Mouse (Mus musculus): Measurements from ENCODE around the gene Gm20388. TPM values are rescaled to one million over a fixed set of nuclear protein-coding genes. Genes with fewer than 3 reads are reported as not detected.

The Gm20388 gene
- polyA plus RNA-seq, 1 experiment, result not detected

- TF ChIP-seq CTCF (IDR thresholded peaks at IDR 0.05; ENCODE audit: insufficient read depth, low read depth, low read length), result no peak
- no peak for TF ChIP-seq POLR2A (IDR thresholded peaks at IDR 0.05; ENCODE audit: insufficient read depth, low read depth, low read length)
- Histone ChIP-seq H3K4me3 (ENCODE audit: insufficient read depth, low read depth, low read length) (no peak overlapping the region), H3K4me1 (ENCODE audit: control insufficient read depth, insufficient read depth, low read length) (peaks cover 25% of the 10 kb centered on the region), H3K27ac (ENCODE audit: insufficient read depth, low read depth, low read length) (no peak overlapping the region; the same call in 1 of the 2 replicates)
- 52% methylated on average over 15 of the region's 15 CpGs for WGBS
These were observed 77.4 kb downstream of the Gm20388 start for GRCm38 (mm10) chr8:119988087-119988486.

GRCm38 (mm10) chr8:119992249-119992648 lies 81.6 kb downstream of the Gm20388 start, which contains the start of gene Crispld2:
Crispld2 (plus strand) TSS chr8:119992438.
- WGBS, result 2% methylated on average over 25 of the region's 25 CpGs
- TF ChIP-seq POLR2A (IDR thresholded peaks at IDR 0.05; ENCODE audit: insufficient read depth, low read depth, low read length), result 0 out of 2 replicates have a peak, but pooled peaks have one; percentile 29
- peak; percentile 4; the same call in 1 of the 2 replicates for TF ChIP-seq CTCF (IDR thresholded peaks at IDR 0.05; ENCODE audit: insufficient read depth, low read depth, low read length)
- Histone ChIP-seq H3K4me1 (ENCODE audit: control insufficient read depth, insufficient read depth, low read length) (peaks cover 19% of the 10 kb centered on the region), H3K27ac (ENCODE audit: insufficient read depth, low read depth, low read length) (no peak within 1 kb of the TSS), H3K4me3 (ENCODE audit: insufficient read depth, low read depth, low read length) (peak within 1 kb of the TSS; percentile 36)

GRCm38 (mm10) chr8:119994114-119994513 lies 83.5 kb downstream of the Gm20388 start:
- H3K4me1 ChIP-seq (ENCODE audit: control insufficient read depth, insufficient read depth, low read length), result peaks cover 12% of the 10 kb centered on the region
- no peak overlapping the region for H3K4me3 ChIP-seq (ENCODE audit: insufficient read depth, low read depth, low read length)
- 82% methylated on average over 7 of the region's 7 CpGs for WGBS
- TF ChIP-seq POLR2A (IDR thresholded peaks at IDR 0.05; ENCODE audit: insufficient read depth, low read depth, low read length), result no peak
- no peak for TF ChIP-seq CTCF (IDR thresholded peaks at IDR 0.05; ENCODE audit: insufficient read depth, low read depth, low read length)
- no peak overlapping the region for H3K27ac ChIP-seq (ENCODE audit: insufficient read depth, low read depth, low read length)

- WGBS, result 78% methylated on average over 6 of the region's 6 CpGs
- Histone ChIP-seq H3K4me3 (ENCODE audit: insufficient read depth, low read depth, low read length) (no peak overlapping the region), H3K27ac (ENCODE audit: insufficient read depth, low read depth, low read length) (no peak overlapping the region), H3K4me1 (ENCODE audit: control insufficient read depth, insufficient read depth, low read length) (peaks cover 12% of the 10 kb centered on the region)
- TF ChIP-seq CTCF (IDR thresholded peaks at IDR 0.05; ENCODE audit: insufficient read depth, low read depth, low read length) (no peak), POLR2A (IDR thresholded peaks at IDR 0.05; ENCODE audit: insufficient read depth, low read depth, low read length) (no peak)
These were observed 83.9 kb downstream of the Gm20388 start for GRCm38 (mm10) chr8:119994556-119994955.

- no peak overlapping the region for H3K27ac ChIP-seq (ENCODE audit: insufficient read depth, low read depth, low read length)
- no peak for TF ChIP-seq CTCF (IDR thresholded peaks at IDR 0.05; ENCODE audit: insufficient read depth, low read depth, low read length)
- TF ChIP-seq POLR2A (IDR thresholded peaks at IDR 0.05; ENCODE audit: insufficient read depth, low read depth, low read length), result no peak
- no peak overlapping the region for H3K4me3 ChIP-seq (ENCODE audit: insufficient read depth, low read depth, low read length)
- H3K4me1 ChIP-seq (ENCODE audit: control insufficient read depth, insufficient read depth, low read length), result peaks cover 9% of the 10 kb centered on the region
- WGBS, result 93% methylated on average over 4 of the region's 4 CpGs
These were observed 86.6 kb downstream of the Gm20388 start for GRCm38 (mm10) chr8:119997266-119997665.

GRCm38 (mm10) chr8:120000461-120000860 lies 89.8 kb downstream of the Gm20388 start:
- peaks cover 9% of the 10 kb centered on the region for H3K4me1 ChIP-seq (ENCODE audit: control insufficient read depth, insufficient read depth, low read length)
- H3K27ac ChIP-seq (ENCODE audit: insufficient read depth, low read depth, low read length), result no peak overlapping the region
- H3K4me3 ChIP-seq (ENCODE audit: insufficient read depth, low read depth, low read length), result no peak overlapping the region
- TF ChIP-seq CTCF (IDR thresholded peaks at IDR 0.05; ENCODE audit: insufficient read depth, low read depth, low read length), result no peak
- no peak for TF ChIP-seq POLR2A (IDR thresholded peaks at IDR 0.05; ENCODE audit: insufficient read depth, low read depth, low read length)
- 70% methylated on average over 8 of the region's 8 CpGs for whole genome bisulfite sequencing

GRCm38 (mm10) chr8:120001712-120002111 lies 91.1 kb downstream of the Gm20388 start:
- no peak overlapping the region for H3K27ac ChIP-seq (ENCODE audit: insufficient read depth, low read depth, low read length)
- H3K4me1 ChIP-seq (ENCODE audit: control insufficient read depth, insufficient read depth, low read length), result peaks cover 13% of the 10 kb centered on the region
- 75% methylated on average over 7 of the region's 7 CpGs for WGBS
- no peak overlapping the region for H3K4me3 ChIP-seq (ENCODE audit: insufficient read depth, low read depth, low read length)
- TF ChIP-seq CTCF (IDR thresholded peaks at IDR 0.05; ENCODE audit: insufficient read depth, low read depth, low read length) (no peak), POLR2A (IDR thresholded peaks at IDR 0.05; ENCODE audit: insufficient read depth, low read depth, low read length) (no peak)

GRCm38 (mm10) chr8:120002348-120002747 lies 91.7 kb downstream of the Gm20388 start:
- Histone ChIP-seq H3K4me1 (ENCODE audit: control insufficient read depth, insufficient read depth, low read length) (peaks cover 13% of the 10 kb centered on the region), H3K4me3 (ENCODE audit: insufficient read depth, low read depth, low read length) (no peak overlapping the region), H3K27ac (ENCODE audit: insufficient read depth, low read depth, low read length) (no peak overlapping the region)
- TF ChIP-seq CTCF (IDR thresholded peaks at IDR 0.05; ENCODE audit: insufficient read depth, low read depth, low read length) (no peak), POLR2A (IDR thresholded peaks at IDR 0.05; ENCODE audit: insufficient read depth, low read depth, low read length) (no peak)
- WGBS, result 82% methylated on average over 9 of the region's 9 CpGs

- Histone ChIP-seq H3K27ac (ENCODE audit: insufficient read depth, low read depth, low read length) (no peak overlapping the region), H3K4me1 (ENCODE audit: control insufficient read depth, insufficient read depth, low read length) (peaks cover 13% of the 10 kb centered on the region), H3K4me3 (ENCODE audit: insufficient read depth, low read depth, low read length) (no peak overlapping the region)
- 60% methylated on average over 14 of the region's 14 CpGs for WGBS
- TF ChIP-seq CTCF (IDR thresholded peaks at IDR 0.05; ENCODE audit: insufficient read depth, low read depth, low read length) (no peak), POLR2A (IDR thresholded peaks at IDR 0.05; ENCODE audit: insufficient read depth, low read depth, low read length) (no peak)
These were observed 93.6 kb downstream of the Gm20388 start for GRCm38 (mm10) chr8:120004154-120004702.

Measured in olfactory bulb, adult 2 months (tissue).